Mouse (Mus musculus) kidney, postnatal 10 days (tissue): Measurements from ENCODE around the gene Gm10718.
A peak's percentile ranks its signal among the peaks of the same experiment; 100 is the strongest.
"Not testable (repeated sequence)": the region's sequence is repeated elsewhere in the genome, so short reads cannot be mapped to it uniquely, and the experiment has no call there.

Experiments used
- DNase-seq: peaks from one replicate; pipeline ENCODE4 v3.0.0; 2021; ENCODE audit warnings: mixed read lengths

Gm10718 gene

GRCm38 (mm10) chr9:3026136-3026535 lies 2.8 kb downstream of the Gm10718 start:
- not testable (repeated sequence) for DNase-seq

- not testable (repeated sequence) for DNase-seq
Observed at GRCm38 (mm10) chr9:3026741-3027140, 3.4 kb downstream of the Gm10718 start.

GRCm38 (mm10) chr9:3027200-3027599 lies 3.9 kb downstream of the Gm10718 start:
- not testable (repeated sequence) for DNase-seq

GRCm38 (mm10) chr9:3029276-3030000 lies 6.1 kb downstream of the Gm10718 start:
- DNase-seq: peak; percentile 4

GRCm38 (mm10) chr9:3030677-3031318 lies 7.5 kb downstream of the Gm10718 start:
- not testable (repeated sequence) for DNase-seq

- DNase-seq: not testable (repeated sequence)
Observed at GRCm38 (mm10) chr9:3034299-3034698, 11.0 kb downstream of the Gm10718 start, which contains the start of gene Gm17535. Gm17535 (plus strand) TSS chr9:3034599.

GRCm38 (mm10) chr9:3036577-3036976 lies 13.2 kb downstream of the Gm10718 start, which contains the start of gene Gm10715:
Gm10715 (plus strand) TSS chr9:3036877.
- not testable (repeated sequence) for DNase-seq

GRCm38 (mm10) chr9:3038161-3038560 lies 14.8 kb downstream of the Gm10718 start:
- not testable (repeated sequence) for DNase-seq
